Mouse (Mus musculus): ENCODE measurements around the gene Cyp4a10. TPM values are rescaled to one million over a fixed set of nuclear protein-coding genes. Genes with fewer than 3 reads are reported as not detected.
"Not testable (repeated sequence)": the region's sequence is repeated elsewhere in the genome, so short reads cannot be mapped to it uniquely, and the experiment has no call there.

The Cyp4a10 gene
- not detected in 2 replicates for polyA plus RNA-seq (2012; rRNA removed)

DNA sequence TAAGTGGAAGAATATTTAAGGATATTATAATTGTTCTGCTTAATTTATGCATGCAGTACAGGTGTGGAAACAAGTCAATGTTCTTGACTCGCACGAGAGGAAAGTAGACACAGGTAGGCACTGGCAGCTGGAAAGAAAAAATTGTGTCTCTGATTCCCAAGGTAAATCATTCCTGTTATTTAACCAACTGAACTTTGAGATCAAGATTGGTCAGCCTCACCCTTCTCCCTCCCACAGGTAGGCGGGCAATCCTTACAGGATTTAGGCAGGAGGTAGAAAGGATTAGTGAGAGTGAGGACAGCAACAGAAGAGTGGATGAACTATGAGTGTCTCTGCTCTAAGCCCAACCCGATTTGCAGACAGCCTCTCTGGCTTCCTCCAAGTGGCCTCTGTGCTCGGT lies at the start of gene Cyp4a10:
Gene Cyp4a10 (plus strand): TSS at position 265 of the 400 bp plus-strand sequence.
- not testable (repeated sequence) for H3K4me3 ChIP-seq (ENCODE audit: insufficient read depth, low read length); H3K27ac ChIP-seq (ENCODE audit: insufficient read depth, low read length); H3K4me1 ChIP-seq (ENCODE audit: control insufficient read depth, insufficient read depth, low read length)

DNA sequence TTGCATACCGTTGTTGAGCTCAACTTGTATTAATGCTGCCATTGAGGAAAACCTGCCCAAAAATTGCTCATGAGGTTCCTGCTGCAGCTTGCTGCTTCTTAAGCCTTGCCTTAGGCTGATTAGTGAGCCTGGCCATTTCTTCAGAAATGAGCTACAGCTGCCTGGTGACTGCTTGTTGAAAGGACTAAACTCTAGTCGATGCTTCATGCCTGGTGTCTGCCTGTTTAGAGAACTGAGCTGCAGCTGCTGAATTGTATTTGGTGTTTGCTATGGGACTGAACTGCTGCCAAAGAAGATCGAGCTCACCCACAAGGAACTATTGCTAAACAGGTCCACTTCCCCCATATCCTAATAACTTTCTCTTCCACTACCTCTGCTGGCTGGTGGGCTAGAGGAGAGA lies 44.5 kb upstream of the Cyp4a10 start:
- not testable (repeated sequence) for H3K4me3 ChIP-seq (ENCODE audit: insufficient read depth, low read length); H3K4me1 ChIP-seq (ENCODE audit: control insufficient read depth, insufficient read depth, low read length); H3K27ac ChIP-seq (ENCODE audit: insufficient read depth, low read length)

DNA sequence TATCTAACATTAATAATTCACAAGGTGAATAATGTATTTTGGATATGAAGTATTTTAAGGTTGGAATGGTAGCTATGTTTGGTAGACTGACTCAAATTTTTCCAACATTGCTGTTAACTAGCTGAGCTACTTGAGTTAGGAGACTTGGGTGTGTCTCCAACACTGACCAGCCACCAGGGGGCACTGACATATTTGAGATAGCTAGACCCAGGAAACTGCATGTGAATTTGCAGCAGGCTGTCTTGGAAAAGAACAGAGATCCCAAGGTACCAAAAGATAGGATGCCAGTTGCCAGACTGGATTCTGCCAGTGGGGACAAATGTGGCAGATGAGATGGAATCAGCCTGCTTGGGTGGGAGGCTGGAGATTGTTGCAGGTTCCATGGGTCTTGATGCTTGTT lies 42.0 kb upstream of the Cyp4a10 start:
- not testable (repeated sequence) for H3K4me1 ChIP-seq (ENCODE audit: control insufficient read depth, insufficient read depth, low read length); H3K4me3 ChIP-seq (ENCODE audit: insufficient read depth, low read length); H3K27ac ChIP-seq (ENCODE audit: insufficient read depth, low read length)

DNA sequence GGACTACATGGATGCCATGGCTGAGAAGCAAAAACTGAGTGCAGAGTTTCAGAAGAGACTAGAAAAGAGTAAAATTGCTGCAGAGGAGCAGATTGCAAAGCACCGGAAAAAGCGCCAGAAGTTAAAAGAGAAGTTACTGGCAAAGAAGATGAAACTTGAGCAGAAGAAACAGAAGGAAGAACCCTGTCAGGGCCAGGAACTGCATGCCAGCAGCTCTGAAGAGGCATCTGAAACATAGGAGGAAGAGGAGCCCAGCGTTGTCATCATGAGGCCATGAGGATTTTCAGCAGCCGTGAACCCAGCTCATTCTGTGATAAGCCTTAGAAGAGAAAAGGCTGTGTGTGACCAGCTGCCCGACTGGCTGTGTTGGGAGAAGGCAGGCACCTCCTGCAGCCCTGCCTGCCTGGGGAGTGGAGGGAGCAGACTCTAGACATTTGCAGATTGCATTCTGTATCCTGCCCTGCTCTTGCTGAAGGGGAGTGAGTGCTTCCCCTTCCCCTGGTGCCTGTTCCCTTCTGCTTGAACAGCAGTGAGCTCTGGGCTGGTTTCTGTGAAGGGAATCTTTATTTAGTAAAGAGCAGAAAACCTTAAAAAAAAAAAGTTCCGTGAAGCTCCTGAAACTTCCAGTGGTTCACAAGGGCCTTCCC lies 36.9 kb upstream of the Cyp4a10 start:
- TF ChIP-seq CTCF (IDR thresholded peaks at IDR 0.05; ENCODE audit: extremely low read depth, insufficient read depth, low read length) (no peak), POLR2A (IDR thresholded peaks at IDR 0.05; ENCODE audit: extremely low read depth, insufficient read depth, low read length) (no peak)
- Histone ChIP-seq H3K4me1 (ENCODE audit: control insufficient read depth, insufficient read depth, low read length) (no peaks in the 10 kb centered on the region), H3K4me3 (ENCODE audit: insufficient read depth, low read length) (no peak overlapping the region), H3K27ac (ENCODE audit: insufficient read depth, low read length) (no peak overlapping the region)

DNA sequence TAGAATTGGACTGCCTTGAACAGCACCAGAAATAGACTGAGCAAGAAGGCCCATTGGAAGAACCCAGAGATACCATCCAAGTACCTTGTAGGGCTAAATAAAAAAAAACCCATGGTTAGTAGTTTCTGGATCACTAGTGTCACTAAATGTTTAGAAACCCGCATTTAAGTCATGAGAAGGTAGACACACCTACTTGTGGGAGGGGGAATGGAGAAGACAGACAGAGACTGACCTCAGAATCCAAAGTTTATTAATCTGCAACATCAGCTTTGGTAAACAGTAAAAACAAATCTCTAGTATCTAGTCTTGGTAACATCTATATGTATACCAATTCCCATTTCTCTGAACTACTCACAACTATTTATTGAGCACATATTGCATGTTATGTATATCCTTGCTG lies 22.1 kb upstream of the Cyp4a10 start, which contains the start of gene Cyp4a14:
Gene Cyp4a14 (minus strand): TSS at position 142 of the 400 bp plus-strand sequence.
- no peak within 1 kb of the TSS for H3K27ac ChIP-seq (ENCODE audit: insufficient read depth, low read length)
- TF ChIP-seq POLR2A (IDR thresholded peaks at IDR 0.05; ENCODE audit: extremely low read depth, insufficient read depth, low read length): no peak
- TF ChIP-seq CTCF (IDR thresholded peaks at IDR 0.05; ENCODE audit: extremely low read depth, insufficient read depth, low read length): no peak
- H3K4me3 ChIP-seq (ENCODE audit: insufficient read depth, low read length): no peak within 1 kb of the TSS

DNA sequence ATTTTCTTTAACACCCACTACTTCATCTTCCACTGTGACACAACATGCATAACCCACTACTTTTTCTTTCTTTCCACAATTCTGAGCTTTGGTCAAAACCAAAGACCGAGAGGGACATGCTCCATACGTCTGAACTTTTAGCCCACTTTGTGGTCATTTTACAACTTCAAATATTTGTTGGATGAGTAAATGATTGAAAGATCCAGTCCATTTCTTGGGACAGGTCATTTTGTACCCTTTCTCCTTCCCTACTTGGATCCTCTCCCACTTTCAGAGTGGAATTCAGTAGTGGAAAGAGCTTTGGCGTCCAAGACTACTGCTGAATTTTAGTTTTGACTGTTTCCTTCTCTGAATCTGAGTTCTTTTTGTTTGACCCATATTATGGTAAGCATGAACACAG lies 20.6 kb upstream of the Cyp4a10 start:
- H3K4me1 ChIP-seq (ENCODE audit: control insufficient read depth, insufficient read depth, low read length): no peaks in the 10 kb centered on the region
- TF ChIP-seq POLR2A (IDR thresholded peaks at IDR 0.05; ENCODE audit: extremely low read depth, insufficient read depth, low read length) (no peak), CTCF (IDR thresholded peaks at IDR 0.05; ENCODE audit: extremely low read depth, insufficient read depth, low read length) (no peak)
- H3K4me3 ChIP-seq (ENCODE audit: insufficient read depth, low read length): no peak overlapping the region
- H3K27ac ChIP-seq (ENCODE audit: insufficient read depth, low read length): no peak overlapping the region

More for the DNA sequence above, 22.1 kb upstream of the Cyp4a10 start, which contains the start of gene Cyp4a14:
- no peaks in the 10 kb centered on the region for H3K4me1 ChIP-seq (ENCODE audit: control insufficient read depth, insufficient read depth, low read length)

DNA sequence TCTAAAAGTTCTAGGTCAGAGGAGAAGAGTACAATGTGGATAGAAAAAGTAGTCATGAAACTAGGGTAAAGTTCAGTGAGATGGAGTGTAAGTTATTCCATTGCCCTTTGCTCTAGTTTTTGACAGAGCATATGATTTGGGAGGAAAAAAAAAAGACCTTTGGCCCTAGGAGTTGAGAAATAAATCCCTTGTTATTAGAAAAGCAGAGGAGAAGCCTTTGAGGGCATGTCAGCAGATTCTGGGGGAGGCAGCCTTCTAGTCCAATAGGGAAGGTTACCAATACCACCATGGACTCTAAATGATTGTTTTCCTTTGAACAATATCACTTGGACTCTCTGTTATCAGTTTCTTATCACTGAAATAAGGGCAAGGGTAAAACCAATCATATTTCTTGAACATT lies 4.1 kb upstream of the Cyp4a10 start:
- not testable (repeated sequence) for H3K4me1 ChIP-seq (ENCODE audit: control insufficient read depth, insufficient read depth, low read length); H3K27ac ChIP-seq (ENCODE audit: insufficient read depth, low read length); H3K4me3 ChIP-seq (ENCODE audit: insufficient read depth, low read length)

DNA sequence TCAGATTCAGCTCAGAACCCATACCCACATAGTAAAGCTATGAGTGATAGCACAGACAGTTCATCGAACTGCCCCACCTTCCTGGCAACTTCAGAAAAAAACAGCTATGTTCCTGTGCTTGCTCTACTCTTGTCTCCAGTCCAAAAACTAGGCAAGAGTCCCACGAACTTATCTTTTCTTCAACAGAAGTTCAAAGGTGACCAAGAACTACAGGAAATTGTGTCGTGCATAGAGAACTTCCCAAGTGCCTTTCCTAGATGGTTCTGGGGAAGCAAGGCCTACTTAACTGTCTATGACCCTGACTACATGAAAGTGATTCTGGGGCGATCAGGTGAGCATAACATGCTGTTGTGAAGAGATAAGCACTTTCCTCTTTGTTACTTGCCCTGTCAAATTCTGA lies 1.4 kb downstream of the Cyp4a10 start:
- no peak overlapping the region for H3K4me3 ChIP-seq (ENCODE audit: insufficient read depth, low read length)
- no peak overlapping the region for H3K27ac ChIP-seq (ENCODE audit: insufficient read depth, low read length)
- TF ChIP-seq POLR2A (IDR thresholded peaks at IDR 0.05; ENCODE audit: extremely low read depth, insufficient read depth, low read length): no peak
- TF ChIP-seq CTCF (IDR thresholded peaks at IDR 0.05; ENCODE audit: extremely low read depth, insufficient read depth, low read length): no peak

DNA sequence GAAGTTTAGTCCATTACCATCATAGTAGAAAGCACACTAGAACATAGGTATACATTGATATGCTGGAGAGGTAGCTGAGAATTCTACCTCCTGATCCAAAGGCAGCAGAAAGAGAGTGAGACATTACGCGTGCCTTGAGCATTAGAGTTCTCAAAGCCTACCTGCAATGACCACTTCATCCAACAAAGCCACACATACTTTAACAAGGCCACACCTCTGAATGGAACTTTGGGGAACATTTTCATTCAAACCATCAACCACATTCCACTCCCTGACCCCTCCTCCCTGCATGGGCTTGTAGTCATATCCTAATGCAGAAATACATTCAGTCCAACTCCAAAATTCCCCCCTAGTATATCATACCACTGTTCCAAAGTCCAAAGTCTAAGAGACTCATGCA lies 3.7 kb downstream of the Cyp4a10 start:
- TF ChIP-seq CTCF (IDR thresholded peaks at IDR 0.05; ENCODE audit: extremely low read depth, insufficient read depth, low read length) (no peak), POLR2A (IDR thresholded peaks at IDR 0.05; ENCODE audit: extremely low read depth, insufficient read depth, low read length) (no peak)
- H3K27ac ChIP-seq (ENCODE audit: insufficient read depth, low read length): no peak overlapping the region
- H3K4me3 ChIP-seq (ENCODE audit: insufficient read depth, low read length): no peak overlapping the region
- H3K4me1 ChIP-seq (ENCODE audit: control insufficient read depth, insufficient read depth, low read length): no peaks in the 10 kb centered on the region

More for the DNA sequence above, 1.4 kb downstream of the Cyp4a10 start:
- no peaks in the 10 kb centered on the region for H3K4me1 ChIP-seq (ENCODE audit: control insufficient read depth, insufficient read depth, low read length)

DNA sequence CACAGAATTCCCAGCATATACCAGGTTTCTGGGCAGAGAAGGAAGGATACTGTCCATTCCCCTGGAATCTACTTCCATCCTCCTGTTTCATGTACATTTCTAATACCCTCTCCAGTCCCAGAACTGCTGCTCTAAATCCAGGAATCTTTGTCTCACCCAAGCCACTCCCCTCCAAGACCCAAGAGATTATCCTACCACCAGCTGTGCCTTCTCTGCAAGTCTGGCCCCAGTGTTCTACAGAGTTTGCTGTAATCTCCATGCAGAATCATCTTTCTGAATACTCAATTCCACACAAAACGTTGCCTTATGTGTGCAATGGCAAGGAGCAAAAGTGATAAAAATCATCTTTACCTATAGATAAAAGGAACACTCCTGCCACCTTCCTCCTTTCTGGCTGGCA lies 27.0 kb downstream of the Cyp4a10 start:
- Histone ChIP-seq H3K4me1 (ENCODE audit: control insufficient read depth, insufficient read depth, low read length) (no peaks in the 10 kb centered on the region), H3K4me3 (ENCODE audit: insufficient read depth, low read length) (no peak overlapping the region), H3K27ac (ENCODE audit: insufficient read depth, low read length) (no peak overlapping the region)
- no peak for TF ChIP-seq CTCF (IDR thresholded peaks at IDR 0.05; ENCODE audit: extremely low read depth, insufficient read depth, low read length)
- no peak for TF ChIP-seq POLR2A (IDR thresholded peaks at IDR 0.05; ENCODE audit: extremely low read depth, insufficient read depth, low read length)
